Mouse (Mus musculus): ENCODE measurements around the gene Tfrc.

Gene Tfrc

DNA sequence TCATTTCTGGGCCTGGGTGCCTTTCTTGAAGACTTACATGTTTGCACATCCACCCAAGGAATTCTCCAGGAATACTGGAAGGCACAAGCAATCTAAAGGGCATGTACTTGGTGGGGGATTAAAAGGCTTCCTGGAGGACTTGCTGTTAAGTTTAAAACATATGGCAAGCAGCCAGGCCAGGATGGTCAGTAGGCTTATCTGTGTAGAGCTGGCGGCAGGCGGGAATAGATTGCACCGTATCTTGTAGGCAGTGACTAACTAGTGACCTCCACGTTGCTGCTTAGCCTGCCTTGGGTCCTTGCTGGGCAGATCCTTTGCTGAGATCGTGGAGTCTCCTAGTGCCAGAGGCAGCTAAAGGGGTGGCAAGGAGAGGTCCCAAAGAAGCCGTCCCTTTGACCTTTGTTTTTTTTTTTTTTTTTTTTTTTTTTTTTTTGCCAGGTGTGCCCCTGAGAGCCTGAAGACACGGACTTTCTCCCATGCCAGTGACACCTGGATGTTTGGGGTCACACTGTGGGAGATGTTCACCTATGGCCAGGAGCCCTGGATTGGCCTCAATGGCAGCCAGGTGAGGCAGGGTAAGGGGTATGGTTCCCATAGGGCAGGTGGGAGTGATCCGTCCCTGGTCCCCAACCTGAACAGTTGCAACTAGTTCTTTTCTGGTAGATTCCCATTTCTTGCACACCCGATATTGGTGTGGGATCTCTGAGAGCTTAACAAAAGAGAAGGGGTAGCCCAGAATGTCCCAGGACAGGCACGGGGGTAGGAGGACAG, 61.8 kb downstream of the Tfrc start:
- no peak for DNase-seq

DNA sequence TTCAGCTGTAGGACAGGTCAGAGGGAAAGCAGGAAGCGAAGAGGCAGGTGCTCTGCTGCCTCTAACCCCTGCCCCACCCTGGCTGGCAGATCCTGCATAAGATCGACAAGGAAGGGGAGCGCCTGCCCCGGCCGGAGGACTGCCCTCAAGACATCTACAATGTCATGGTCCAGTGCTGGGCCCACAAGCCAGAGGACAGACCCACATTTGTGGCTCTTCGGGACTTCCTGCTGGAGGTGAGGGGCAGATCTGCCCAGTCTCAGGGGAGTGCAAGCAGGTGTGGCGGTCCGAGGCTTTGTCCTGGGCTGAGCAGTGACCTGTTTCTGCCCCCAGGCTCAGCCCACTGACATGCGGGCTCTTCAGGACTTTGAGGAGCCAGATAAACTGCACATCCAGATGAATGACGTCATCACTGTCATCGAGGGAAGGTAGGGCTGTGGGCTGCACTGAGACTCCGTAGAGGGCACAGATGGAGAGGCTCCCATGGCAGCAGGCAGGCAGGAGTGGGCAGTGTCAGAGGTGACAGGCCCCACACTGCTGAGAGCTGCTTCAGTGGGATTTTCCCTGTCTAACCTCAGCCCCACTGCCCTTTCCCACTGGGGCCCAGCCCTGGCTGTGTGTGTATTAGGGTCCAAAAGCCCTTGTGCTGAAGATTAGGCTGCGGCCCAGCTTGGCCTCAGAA, 62.6 kb downstream of the Tfrc start:
- no peak for DNase-seq

- no peak for DNase-seq
Measured at GRCm38 (mm10) chr16:32672250-32672649, 63.5 kb downstream of the Tfrc start.

GRCm38 (mm10) chr16:32672861-32673560, 64.3 kb downstream of the Tfrc start:
- peak; percentile 82 for DNase-seq

GRCm38 (mm10) chr16:32674121-32674740, 65.5 kb downstream of the Tfrc start:
- no peak for DNase-seq

GRCm38 (mm10) chr16:32677040-32677700, 68.5 kb downstream of the Tfrc start:
- no peak for DNase-seq

- no peak for DNase-seq
Measured at GRCm38 (mm10) chr16:32677903-32678302, 69.2 kb downstream of the Tfrc start.

GRCm38 (mm10) chr16:32678812-32679211, 70.1 kb downstream of the Tfrc start:
- no peak for DNase-seq

GRCm38 (mm10) chr16:32679976-32680375, 71.3 kb downstream of the Tfrc start:
- DNase-seq, result no peak

- DNase-seq, result no peak
Measured at GRCm38 (mm10) chr16:32680806-32681205, 72.1 kb downstream of the Tfrc start.

DNA sequence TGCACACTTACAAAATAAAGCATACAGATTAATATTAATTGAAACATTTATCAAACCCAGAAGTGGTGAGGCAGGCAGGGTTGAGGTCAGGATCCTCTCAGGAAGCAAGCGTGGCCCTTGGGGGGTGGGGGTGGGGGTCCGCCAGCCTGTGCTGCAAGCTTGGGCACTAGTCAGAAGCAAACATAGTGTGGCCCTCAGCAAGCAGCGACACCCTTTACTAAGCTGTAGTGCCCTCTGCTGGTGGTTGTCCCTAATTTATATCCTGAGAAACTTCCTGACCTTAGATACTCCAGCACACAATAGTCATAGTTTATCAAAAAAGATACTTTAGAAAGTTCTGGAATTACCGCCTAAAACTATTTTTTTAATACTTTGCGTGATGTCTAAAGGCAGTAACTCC, 73.5 kb downstream of the Tfrc start:
- peak; percentile 86 for DNase-seq

Data from kidney, adult 9 months (tissue).